Mouse (Mus musculus) left cerebral cortex, postnatal 25 days (tissue): ENCODE measurements around the gene 9930021J03Rik. TPM values are rescaled to one million over a fixed set of nuclear protein-coding genes. Genes with fewer than 3 reads are reported as not detected.

Source experiments
- DNase-seq, 2 experiments: peaks; one replicate each; pipeline ENCODE4 v3.0.0; 2022; ENCODE audit warnings: low spot score in 2 of 2, mixed read lengths in 1 of 2
- intact Hi-C: fragments of 180-260 bp; cut with DNase I; formaldehyde crosslinking; loops from one replicate; pipeline ENCODE4 v1.15.1; 2025
- total RNA-seq, 2 experiments: library from RNA; stranded (reverse); gene quantifications; 2 replicates each; pipeline ENCODE4 v1.2.3; 2021

9930021J03Rik gene
- 10 to 100 TPM; 34.0 to 35.0 TPM for total RNA-seq

DNA sequence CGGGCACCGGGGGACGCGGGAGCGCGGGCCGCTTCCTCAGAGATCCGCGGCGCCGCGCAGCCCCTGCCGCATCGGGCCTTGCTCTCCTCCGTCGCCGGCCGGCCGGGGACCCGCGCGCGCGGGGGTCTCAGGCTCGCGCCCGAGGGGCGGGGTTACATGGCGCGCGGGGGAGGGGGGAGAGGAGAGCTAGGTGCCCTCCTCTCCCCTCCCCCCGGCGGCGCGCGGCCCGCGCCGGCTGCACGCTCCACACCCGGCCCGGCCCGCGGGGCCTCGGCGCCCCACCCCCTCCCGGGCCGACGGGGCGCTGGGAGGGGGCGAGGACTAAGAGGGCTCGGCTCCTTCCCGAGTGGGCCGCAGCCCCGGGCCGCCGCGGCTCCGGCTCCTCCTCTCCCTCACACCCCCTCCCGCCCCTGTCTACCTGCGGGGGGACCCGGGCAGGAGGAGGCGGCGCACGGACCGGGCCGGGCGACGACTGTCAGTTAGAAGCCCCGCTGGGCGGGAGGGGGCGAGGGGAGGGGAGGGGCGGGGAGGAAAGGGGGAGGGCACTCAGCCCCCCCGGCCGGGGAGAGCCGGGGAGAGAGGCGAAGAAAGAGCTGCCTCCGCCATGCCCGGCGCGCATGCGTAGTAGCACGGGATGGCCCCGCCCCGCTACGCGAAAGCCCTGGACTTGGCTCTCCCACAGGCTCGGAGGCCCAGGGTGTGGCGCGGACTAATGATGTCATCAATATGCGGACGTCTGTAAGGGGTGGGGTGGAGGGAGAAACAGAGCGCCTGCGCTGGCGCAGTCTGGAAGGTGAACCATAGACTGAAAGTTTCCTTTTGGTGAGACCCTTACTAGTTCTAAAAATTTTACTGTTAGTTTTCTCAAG lies at the start of gene 9930021J03Rik:
Gene 9930021J03Rik (minus strand): TSS at position 73 of the 869 bp plus-strand sequence.
- intact Hi-C loops, result loop anchor here (2.0 kb wide), 1 partner anchor 225 kb away; the partner anchor contains the start of gene Uhrf2
- DNase-seq, result peak; percentile 95 to 99

DNA sequence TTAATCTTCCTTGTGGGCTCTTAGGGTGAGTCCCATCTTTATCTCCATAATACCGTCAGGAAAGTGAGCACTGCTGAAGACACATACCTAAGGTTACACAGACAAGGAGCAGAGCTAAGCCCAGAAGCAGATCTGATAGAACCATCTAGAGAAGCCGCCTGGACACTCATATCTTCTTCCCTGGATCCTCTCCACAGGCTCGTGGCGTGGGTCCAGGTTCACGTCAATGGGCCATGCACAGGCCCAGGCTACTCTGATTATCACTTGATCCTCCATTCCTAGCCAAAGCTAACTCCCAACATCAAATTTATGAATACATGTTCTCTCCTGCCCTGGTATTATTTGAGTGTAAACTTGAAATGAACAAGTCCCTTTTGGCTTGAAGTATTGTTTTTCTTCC lies 47.9 kb upstream of the 9930021J03Rik start:
- no peak for DNase-seq
- intact Hi-C loops, result no loop called here

DNA sequence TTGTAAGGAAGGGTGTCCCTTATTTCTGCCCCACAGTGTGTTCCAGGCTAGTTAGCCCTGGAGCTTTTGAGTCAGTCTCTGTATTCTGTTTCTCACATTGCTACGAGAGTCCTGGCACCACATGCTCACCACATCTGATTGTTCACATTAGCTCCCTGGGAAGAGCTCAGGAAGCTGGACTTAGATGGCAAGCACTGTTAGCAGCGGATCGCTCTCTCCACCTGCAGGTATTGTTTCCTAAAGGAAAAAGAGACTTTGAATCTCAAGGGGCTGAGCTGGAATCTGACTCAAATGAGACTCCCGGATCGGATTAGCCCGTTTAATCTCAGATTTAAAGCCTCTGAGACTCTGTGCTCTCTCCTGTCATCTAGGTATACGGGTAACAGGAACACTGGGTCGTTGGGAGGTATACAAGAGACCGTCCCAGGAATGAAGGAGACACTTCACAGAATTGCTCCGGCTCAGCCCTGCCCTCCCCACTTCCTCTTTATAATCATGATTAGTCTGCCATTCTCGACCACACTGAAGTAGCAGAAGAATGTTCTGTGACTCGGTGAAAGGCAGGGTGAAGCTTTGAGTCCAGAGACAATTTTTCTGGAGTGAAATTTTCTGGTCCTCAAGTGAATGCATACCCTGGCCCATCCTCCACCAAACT lies 45.4 kb upstream of the 9930021J03Rik start:
- DNase-seq, result no peak
- intact Hi-C loops, result no loop called here

DNA sequence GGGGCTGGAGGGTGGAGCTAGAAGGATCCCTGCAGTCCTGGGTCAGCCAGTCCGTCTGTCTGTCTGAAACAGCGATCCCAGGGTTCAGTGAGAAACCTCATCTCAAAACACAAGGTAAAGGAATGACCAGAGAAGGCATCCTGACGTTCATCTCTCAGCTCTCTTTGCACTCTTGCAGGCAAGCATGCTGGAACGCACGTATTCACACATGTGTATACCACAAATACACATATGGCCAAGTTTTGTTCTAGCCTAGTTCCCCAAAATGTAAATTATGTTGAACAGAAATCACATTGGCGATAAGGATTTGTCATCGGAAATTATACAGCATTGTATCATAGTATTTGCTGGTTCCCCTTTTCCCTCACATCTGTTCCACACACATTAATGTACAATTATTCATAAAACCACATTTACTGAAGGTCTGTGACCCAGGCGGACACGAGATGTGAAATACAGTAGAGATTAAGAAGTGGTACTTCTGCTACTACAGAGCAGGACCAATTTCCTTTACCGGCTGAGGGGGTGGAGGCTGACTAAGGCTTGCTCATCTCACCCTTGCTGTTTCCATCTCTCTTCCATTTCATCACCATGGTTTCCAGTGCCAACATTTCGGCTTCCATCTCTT lies 44.2 kb upstream of the 9930021J03Rik start:
- intact Hi-C loops, result no loop called here
- DNase-seq, result peak in 1 of 2 experiments; percentile 15

DNA sequence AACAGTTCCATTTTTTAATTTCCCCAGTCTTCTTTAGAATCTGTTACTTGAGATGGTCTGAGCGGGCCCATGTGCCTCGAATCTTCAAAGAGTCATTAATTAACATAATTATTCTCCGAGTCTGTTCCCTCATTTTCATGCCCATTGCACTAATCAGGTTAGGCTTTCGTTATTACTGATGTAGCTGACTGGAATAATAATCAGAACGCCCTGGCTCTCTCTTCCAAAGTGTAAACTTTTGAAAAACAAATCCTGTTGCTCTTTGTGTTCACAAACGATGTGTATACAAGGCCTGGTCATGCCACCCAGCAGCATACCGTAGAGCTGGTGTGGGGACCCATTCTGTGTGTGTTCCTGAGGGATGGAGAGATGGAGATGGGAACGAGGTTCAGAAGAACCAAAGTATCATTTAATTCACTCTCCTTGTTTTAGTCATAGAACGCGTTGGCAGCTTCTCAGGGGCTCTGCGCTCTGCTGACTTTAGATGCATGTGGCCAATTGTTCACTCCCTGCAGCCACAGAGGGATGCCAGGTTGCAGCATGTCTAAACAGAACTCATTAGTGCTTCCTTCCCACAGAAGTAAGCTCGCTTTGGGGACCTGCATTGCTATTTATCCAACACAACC lies 38.4 kb upstream of the 9930021J03Rik start:
- peak; percentile 6 to 38 for DNase-seq
- intact Hi-C loops, result loop anchor here (5.0 kb wide), 1 partner anchor 108 kb away; no protein-coding TSS in a partner anchor

DNA sequence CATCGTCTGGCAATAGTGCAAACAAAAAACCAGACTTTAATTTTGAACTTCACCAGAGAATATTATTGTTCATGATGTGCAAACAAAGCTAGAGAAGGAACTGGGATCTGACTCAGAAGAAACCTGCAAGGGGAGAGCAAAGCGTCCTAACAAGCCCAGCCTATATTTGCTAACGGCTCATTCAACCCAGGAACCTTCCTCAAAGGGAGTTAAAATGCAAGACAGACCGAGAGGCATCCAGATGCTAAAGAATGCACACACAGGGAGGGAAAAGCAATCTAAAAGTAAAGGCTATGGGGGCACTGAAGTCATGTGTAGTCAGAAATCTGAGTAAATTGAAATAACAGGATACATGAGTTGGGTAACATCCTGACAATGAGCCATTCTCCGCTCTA lies 37.8 kb upstream of the 9930021J03Rik start:
- DNase-seq, result no peak
- intact Hi-C loops, result loop anchor here (5.0 kb wide), 1 partner anchor 109 kb away; no protein-coding TSS in a partner anchor

DNA sequence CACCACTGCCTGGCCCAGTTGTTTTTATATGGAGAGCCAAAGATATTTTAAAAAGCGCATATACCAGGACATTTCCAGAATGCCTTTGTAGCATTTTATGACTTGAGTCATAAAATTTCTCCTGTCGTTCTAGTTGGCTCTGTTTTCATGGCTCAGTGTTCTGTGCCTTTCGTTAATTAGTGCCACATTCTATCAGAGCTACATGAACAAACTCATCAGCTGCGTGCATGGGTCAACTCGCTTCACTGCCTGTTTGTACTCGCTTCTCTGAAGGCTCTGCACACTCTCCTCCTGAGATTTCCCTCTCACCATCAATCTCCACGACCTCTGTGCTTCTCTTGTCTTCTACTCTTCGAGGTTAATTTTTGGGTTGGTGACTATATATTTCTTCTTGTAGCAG lies 37.2 kb upstream of the 9930021J03Rik start:
- no peak for DNase-seq
- intact Hi-C loops, result loop anchor here (5.0 kb wide), 1 partner anchor 109 kb away; no protein-coding TSS in a partner anchor

DNA sequence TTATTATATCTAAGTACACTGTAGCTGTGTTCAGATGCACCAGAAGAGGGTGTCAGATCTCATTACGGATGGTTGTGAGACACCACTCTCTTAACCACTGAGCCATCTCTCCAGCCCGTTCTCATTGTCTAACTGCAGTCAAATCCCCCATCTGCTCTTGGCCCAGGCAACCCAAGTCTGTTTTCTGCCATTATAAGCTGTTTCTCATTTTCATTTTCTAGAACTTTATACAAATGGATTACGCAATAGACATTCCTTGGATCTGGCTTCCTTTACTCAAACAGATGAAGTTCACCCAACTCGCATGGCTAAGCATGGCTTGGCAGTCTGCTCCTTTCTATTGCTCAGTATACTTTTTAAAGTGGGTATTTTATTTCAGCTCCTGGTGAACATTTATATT lies 34.9 kb upstream of the 9930021J03Rik start:
- intact Hi-C loops, result loop anchor here (5.0 kb wide), 1 partner anchor 112 kb away; no protein-coding TSS in a partner anchor
- DNase-seq, result no peak

DNA sequence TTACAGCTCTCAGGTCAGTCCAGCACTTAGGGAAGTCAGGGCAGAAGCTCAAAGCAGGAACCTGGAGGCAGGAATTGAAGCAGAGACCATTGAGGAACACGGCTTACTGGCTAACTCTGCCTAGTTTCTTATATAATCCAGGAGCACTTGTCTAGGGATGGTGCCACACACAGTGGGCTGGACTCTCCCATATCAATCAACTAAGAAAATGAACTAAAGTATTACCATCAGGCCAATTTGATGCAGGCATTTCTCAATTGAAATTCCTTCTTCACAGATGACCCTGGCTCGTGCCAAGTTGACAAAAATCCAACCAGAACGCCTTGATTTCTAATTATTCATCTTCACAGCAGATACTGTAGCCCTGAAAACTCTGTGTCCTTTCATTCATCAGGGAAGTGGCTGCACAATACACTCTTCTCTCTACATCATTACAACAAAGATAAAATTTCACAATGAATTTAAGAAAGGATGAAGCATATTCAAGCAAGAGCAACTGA lies 32.9 kb upstream of the 9930021J03Rik start:
- intact Hi-C loops, result no loop called here
- DNase-seq, result no peak

DNA sequence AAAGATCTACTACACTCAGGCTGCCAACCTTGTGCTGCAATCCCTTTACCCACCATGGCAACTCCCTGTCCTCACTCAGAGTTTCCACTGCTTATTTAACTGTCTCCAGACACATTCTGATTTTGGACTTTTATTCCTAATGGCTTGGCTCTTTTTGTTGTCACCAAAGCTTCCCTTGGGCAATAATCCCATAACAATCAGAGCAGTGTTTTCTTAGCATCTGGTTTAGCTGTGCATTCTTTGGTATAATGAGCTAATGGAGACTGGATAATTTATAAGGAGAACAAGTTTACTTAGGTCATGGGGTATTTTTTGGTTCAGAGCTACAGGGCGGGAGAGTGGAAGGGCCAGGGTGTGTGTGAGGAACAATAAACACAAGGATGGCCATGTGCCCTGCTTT lies 32.4 kb upstream of the 9930021J03Rik start:
- DNase-seq, result no peak
- intact Hi-C loops, result no loop called here

DNA sequence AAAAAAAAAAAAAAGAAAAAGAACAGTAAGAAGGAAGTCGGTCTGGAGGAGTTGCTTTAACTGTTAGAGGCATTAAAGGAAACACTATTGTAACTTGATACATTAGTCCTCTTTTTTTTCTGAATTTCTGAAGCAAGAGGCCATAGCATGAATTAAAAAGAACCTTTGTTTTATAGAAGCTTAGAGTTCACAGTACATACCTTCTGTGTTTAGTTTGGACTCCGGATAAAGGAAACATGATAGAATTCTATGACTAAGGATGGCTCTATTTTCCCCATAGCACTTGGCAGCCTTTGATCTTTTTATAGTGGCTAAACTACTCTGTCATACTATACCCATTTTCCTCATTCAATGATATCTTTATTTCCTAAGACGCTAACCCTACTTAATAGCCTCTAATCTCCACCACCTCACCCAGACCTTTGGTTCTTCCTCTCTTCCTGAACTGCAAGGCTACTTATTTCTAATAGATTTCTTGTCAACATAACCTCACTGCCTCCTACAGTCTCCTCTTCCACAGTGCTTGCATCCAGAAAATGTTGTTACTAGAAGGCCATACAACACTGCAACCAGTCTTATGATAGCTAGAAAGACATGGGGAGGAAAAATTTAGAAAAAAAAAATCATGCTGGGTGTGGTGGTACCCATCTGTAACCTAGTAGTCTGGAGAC lies 29.7 kb upstream of the 9930021J03Rik start:
- intact Hi-C loops, result no loop called here
- no peak for DNase-seq

DNA sequence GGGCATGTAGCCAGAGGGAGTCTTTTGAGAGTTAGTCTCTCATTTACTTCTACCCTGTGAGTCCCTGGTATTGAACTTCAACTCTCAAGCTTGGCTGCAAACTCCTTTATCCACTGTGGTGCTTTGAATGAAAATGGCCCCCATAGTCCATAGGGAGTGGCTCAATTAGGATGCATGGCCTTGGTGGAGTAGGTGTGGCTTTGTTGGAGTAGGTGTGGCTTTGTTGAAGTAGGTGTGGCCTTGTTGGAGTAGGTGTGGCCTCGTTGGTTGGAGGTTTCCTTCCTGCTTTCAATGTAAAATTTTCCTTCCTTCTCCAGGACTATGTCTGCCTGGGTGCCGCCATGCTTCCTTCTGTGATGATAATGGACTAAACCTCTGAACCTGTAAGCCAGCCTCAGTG lies 25.1 kb upstream of the 9930021J03Rik start:
- intact Hi-C loops, result no loop called here
- no peak for DNase-seq

DNA sequence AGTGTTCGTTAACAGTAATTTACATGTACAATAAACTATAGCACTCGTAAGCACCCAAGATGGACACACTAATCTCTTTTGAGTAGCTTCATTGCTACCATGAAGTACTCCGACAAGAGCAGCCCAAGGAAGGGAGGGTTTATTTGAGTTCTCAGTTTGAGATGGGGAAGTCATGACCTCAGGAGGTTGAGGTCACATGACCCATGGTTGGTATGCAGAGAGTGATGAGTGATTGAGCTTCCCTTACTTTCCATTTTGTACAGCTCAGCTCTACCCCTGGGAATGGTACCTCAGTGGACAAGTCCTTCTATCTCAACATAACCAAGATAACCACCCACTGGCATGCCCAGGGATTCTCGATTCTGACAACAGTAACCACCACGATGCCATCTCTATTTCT lies 22.8 kb upstream of the 9930021J03Rik start:
- no peak for DNase-seq
- intact Hi-C loops, result loop anchor here (10.0 kb wide), 1 partner anchor 116 kb away; no protein-coding TSS in a partner anchor

DNA sequence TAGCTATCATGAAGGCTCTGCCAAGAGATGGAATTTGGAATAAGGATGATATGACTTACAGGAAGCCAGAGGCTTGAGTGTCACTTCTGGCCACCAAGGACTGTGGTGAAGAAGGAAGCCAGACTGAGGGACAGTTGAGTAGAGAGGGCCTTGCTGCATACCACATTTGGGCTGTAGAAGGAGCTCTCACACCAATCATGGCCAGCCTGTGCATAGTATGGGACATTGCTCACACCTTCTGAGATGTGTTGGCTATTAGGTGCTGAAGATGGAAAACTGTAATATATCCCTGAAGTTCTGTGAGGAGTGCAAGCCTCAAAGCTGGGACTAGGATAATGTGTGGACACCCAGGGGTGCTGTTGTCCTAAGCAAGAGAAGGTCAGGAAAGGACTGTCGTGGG lies 20.9 kb upstream of the 9930021J03Rik start:
- intact Hi-C loops, result loop anchor here (1.0 to 10.0 kb wide), 3 partner anchors 118 to 378 kb away; no protein-coding TSS in a partner anchor
- DNase-seq, result peak; percentile 24 to 41

DNA sequence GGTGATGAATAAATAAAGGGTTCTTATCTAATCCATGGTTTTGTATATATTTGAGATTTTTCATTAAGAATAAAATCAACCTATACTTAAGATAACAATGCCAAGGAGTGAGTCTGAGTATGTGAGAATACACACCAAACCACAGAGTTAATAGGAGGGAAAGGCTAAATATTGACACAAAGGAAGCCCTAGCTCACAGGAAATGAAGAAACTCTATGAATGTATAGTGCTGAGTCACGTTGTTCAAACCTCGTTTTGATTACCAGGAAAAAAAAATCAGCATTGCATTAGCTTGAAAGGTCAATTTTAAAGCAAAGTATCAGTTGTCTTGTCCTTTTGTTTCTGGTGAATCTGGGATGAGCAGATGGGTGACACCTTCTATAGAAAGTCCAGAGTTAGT lies 19.2 kb upstream of the 9930021J03Rik start:
- intact Hi-C loops, result loop anchor here (10.0 kb wide), 1 partner anchor 120 kb away; no protein-coding TSS in a partner anchor
- DNase-seq, result no peak

DNA sequence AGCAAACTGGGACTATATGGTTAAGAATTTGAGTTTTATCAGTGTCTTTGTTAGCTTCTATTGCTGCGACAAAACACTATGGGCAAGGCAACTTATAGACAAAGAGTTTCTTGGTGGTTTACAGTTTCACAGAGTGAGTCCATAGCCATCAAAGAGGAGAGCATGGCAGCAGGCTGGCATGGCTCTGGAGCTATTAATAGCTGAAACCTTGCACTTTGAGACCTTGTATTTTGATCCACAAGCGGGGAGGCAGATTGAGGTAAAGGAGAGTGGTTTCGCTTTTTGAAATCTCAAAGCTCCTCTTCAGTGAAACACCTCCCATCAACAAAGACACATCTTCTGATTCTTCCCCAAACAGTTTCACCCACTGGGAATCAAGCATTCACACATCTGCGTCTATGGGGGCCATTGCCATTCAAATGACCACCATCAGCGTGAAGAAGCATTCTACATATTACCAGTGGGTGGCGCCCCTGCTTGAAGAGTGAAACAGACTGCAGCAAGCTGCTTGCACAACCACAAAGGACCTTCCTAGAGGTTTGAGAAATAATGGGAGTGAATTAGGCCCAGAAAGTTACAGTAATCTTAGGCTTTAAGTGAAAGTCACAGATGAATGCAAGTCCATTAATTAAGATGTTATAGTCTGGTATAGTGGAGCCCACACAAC lies 18.4 kb upstream of the 9930021J03Rik start:
- DNase-seq, result no peak
- intact Hi-C loops, result loop anchor here (5.0 to 10.0 kb wide), 2 partner anchors 121 to 303 kb away; no protein-coding TSS in a partner anchor

DNA sequence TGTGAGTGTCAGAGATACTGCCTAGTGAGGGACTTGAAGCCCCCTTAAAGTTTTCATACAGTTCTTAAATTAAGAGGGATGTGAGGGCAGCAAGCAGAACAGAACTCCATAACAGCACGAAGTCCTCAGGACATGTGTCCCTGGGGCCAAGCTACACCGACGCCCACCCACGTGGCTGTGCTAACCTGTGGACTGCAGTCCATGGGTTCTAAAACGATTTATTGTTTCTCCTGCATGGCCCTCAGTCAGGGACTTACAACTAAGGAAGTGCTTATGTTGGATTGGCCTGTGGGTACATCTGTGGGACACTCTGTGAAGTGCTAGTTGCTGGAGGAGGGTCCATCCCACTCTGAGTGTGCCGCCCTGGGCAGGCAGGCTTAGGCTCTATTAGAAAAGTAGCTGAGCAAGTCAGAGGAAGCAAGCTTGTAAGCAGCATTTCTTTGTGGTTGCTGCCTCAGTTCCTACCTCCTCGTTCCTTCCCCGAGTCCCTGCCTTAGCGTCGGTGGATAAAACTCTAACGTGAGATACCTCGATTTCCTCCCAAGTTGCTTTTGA lies 17.7 kb upstream of the 9930021J03Rik start:
- intact Hi-C loops, result loop anchor here (5.0 to 10.0 kb wide), 2 partner anchors 121 to 304 kb away; no protein-coding TSS in a partner anchor
- no peak for DNase-seq

DNA sequence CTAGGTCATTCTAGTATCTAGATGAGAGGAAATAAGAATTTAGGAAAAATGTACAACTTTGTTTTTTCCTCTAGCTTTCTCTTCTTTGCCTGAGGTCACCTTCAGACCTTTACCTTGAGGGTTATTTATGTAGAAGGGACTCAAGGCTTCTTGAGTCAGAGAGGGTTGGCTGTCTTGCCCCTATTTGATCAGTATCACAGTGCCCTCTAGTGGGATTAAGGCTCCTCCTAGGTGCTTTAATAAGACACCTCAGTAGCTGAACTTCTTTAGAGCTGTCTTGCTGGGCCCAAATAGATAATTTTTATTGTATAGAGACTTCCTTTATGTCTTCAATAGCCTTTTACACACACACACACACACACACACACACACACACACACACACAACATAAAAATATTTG lies 15.2 kb upstream of the 9930021J03Rik start:
- peak; percentile 34 to 68 for DNase-seq

More for the DNA sequence above, 15.2 kb upstream of the 9930021J03Rik start:
- intact Hi-C loops, result loop anchor here (1.0 to 10.0 kb wide), 3 partner anchors 124 to 306 kb away; no protein-coding TSS in a partner anchor
